In genomic region chr7:30805924-30806323, GRCm38 (mm10) we compare ENCODE assay signal across 10 mouse cellular contexts. TPM values are rescaled to one million over a fixed set of nuclear protein-coding genes. Genes with fewer than 3 reads are reported as not detected.
DNase-seq lines count a peak whose midpoint lies in the region; ATAC-seq lines count a peak whose summit lies in the region.
"Had no signal": no experiment of that assay in that cellular context is flagged by ENCODE, and none has a peak within 500 bp of the region (broad histone marks: within the 10 kb centered on the region; RNA-seq: fewer than 3 reads in every experiment).

No protein-coding gene starts in this region.

- no peaks in the 10 kb centered on the region for H3K9me3 ChIP-seq in kidney, embryonic 15.5 days (replicated peaks)
- H3K9me3 ChIP-seq in forebrain, embryonic 13.5 days (replicated peaks) = 0 out of 2 replicates have a peak, but pooled peaks cover 3% of the 10 kb centered on the region
- H3K9me3 ChIP-seq: embryonic facial prominence, embryonic 13.5 days had no signal

- WGBS in kidney, embryonic 15.5 days = 53% methylated on average over 6 of the region's 6 CpGs
- WGBS in forebrain, embryonic 13.5 days = 52% methylated on average over 6 of the region's 6 CpGs

- H3K27me3 ChIP-seq in kidney, embryonic 15.5 days = no peaks in the 10 kb centered on the region
- no peaks in the 10 kb centered on the region for H3K27me3 ChIP-seq in forebrain, embryonic 13.5 days
- H3K27me3 ChIP-seq: embryonic facial prominence, embryonic 13.5 days had no signal

- no peak for ATAC-seq in kidney, embryonic 15.5 days (replicated peaks; ENCODE audit: low FRiP score)
- ATAC-seq in neutrophil, adult 5-6 weeks (ENCODE audit: extremely low read depth, insufficient number of reproducible peaks, low FRiP score, poor library complexity, severe bottlenecking) = peak; percentile 71
- ATAC-seq in forebrain, embryonic 13.5 days = no peak

- H3K27ac ChIP-seq in kidney, embryonic 15.5 days = no peak overlapping the region
- H3K27ac ChIP-seq in forebrain, embryonic 13.5 days = no peak overlapping the region
- H3K27ac ChIP-seq: embryonic facial prominence, embryonic 13.5 days had no signal

- H3K9ac ChIP-seq in kidney, embryonic 15.5 days = no peak overlapping the region
- H3K9ac ChIP-seq in forebrain, embryonic 13.5 days = no peak overlapping the region
- H3K9ac ChIP-seq: embryonic facial prominence, embryonic 13.5 days had no signal

- no peaks in the 10 kb centered on the region for H3K4me1 ChIP-seq in kidney, embryonic 15.5 days
- no peaks in the 10 kb centered on the region for H3K4me1 ChIP-seq in forebrain, embryonic 13.5 days
- H3K4me1 ChIP-seq: embryonic facial prominence, embryonic 13.5 days had no signal

- DNase-seq in kidney, adult 18-20 months = peak; percentile 28
- peak; percentile 49 for DNase-seq in WW6 (ENCODE audit: low read depth, low spot score)
- DNase-seq in induced T-regulatory cell, adult 2 months (ENCODE audit: low read depth) = peak; percentile 81
- DNase-seq in right cerebral cortex, adult 2 months (ENCODE audit: low spot score in 2 of 2) = no peak
- DNase-seq in frontal cortex, postnatal 10 days (ENCODE audit: low spot score in 2 of 2) = no peak

- H3K4me3 ChIP-seq in kidney, embryonic 15.5 days (replicated peaks) = no peak overlapping the region
- H3K4me3 ChIP-seq in forebrain, embryonic 13.5 days = no peak overlapping the region
- H3K4me3 ChIP-seq: embryonic facial prominence, embryonic 13.5 days had no signal

- no peaks in the 10 kb centered on the region for H3K36me3 ChIP-seq in kidney, embryonic 15.5 days
- no peaks in the 10 kb centered on the region for H3K36me3 ChIP-seq in forebrain, embryonic 13.5 days (ENCODE audit: poor library complexity, severe bottlenecking)
- H3K36me3 ChIP-seq: embryonic facial prominence, embryonic 13.5 days had no signal

- no peak overlapping the region for H3K4me2 ChIP-seq in kidney, embryonic 15.5 days
- H3K4me2 ChIP-seq in forebrain, embryonic 13.5 days = no peak overlapping the region
- H3K4me2 ChIP-seq: embryonic facial prominence, embryonic 13.5 days had no signal

RNA-seq across cellular contexts. Expression of gene Ffar2, which starts 17.7 kb away (rescaled TPM):
- polyA plus RNA-seq in kidney, embryonic 15.5 days (2015; fragmentation: Nextera tagmentation; extraction: Ambion mirVana) = 0.19 and 0.49 TPM in 2 replicates
- 0.35 and 0.37 TPM in 2 replicates for total RNA-seq in neutrophil, adult 5-6 weeks (2017)
- 0.09 TPM in 1 of 2 replicates, not detected in the other for polyA plus RNA-seq in forebrain, embryonic 13.5 days (2015; fragmentation: Nextera tagmentation; extraction: Ambion mirVana)
- polyA plus RNA-seq: embryonic facial prominence, embryonic 13.5 days had no signal

RNA-seq across cellular contexts. Expression of gene Krtdap, which starts 18.2 kb away (rescaled TPM):
- polyA plus RNA-seq in kidney, embryonic 15.5 days (2015; fragmentation: Nextera tagmentation; extraction: Ambion mirVana) = 5.8 and 26.9 TPM in 2 replicates
- not detected in 2 replicates for total RNA-seq in neutrophil, adult 5-6 weeks (2017)
- polyA plus RNA-seq in forebrain, embryonic 13.5 days (2015; fragmentation: Nextera tagmentation; extraction: Ambion mirVana) = not detected in 2 replicates

RNA-seq across cellular contexts. Expression of gene Dmkn, which starts 42.4 kb away (rescaled TPM):
- polyA plus RNA-seq in kidney, embryonic 15.5 days (2015; fragmentation: Nextera tagmentation; extraction: Ambion mirVana) = 1.3 and 7.7 TPM in 2 replicates
- not detected in 2 replicates for total RNA-seq in neutrophil, adult 5-6 weeks (2017)
- polyA plus RNA-seq in forebrain, embryonic 13.5 days (2015; fragmentation: Nextera tagmentation; extraction: Ambion mirVana) = 0.68 TPM in 1 of 2 replicates, not detected in the other

RNA-seq across cellular contexts. Expression of gene Ffar3, which starts 50.1 kb away (rescaled TPM):
- 0.22 and 0.88 TPM in 2 replicates for polyA plus RNA-seq in kidney, embryonic 15.5 days (2015; fragmentation: Nextera tagmentation; extraction: Ambion mirVana)
- 0.70 and 0.98 TPM in 2 replicates for total RNA-seq in neutrophil, adult 5-6 weeks (2017)
- polyA plus RNA-seq in forebrain, embryonic 13.5 days (2015; fragmentation: Nextera tagmentation; extraction: Ambion mirVana) = not detected in 2 replicates
- polyA plus RNA-seq: embryonic facial prominence, embryonic 13.5 days; lung, embryonic 16.5 days had no signal

RNA-seq across cellular contexts. Expression of gene Sbsn, which starts 54.7 kb away (rescaled TPM):
- polyA plus RNA-seq in kidney, embryonic 15.5 days (2015; fragmentation: Nextera tagmentation; extraction: Ambion mirVana) = 2.2 and 2.6 TPM in 2 replicates
- total RNA-seq in neutrophil, adult 5-6 weeks (2017) = 2.0 and 5.8 TPM in 2 replicates
- polyA plus RNA-seq in forebrain, embryonic 13.5 days (2015; fragmentation: Nextera tagmentation; extraction: Ambion mirVana) = 1.5 and 1.9 TPM in 2 replicates

Comparison
In these comparisons a context has a peak if more than half of its experiments do, and no peak if none do; other contexts are left out.
1. DNase-seq: peak in kidney, adult 18-20 months (single experiment), WW6 (single experiment) and induced T-regulatory cell, adult 2 months (single experiment); none in right cerebral cortex, adult 2 months (0 of 2) and frontal cortex, postnatal 10 days (0 of 2).